Mouse (Mus musculus) kidney, postnatal 36 days (tissue): ENCODE measurements around the gene Slc25a12.
"Not testable (repeated sequence)": the region's sequence is repeated elsewhere in the genome, so short reads cannot be mapped to it uniquely, and the experiment has no call there.

Experiments used
- DNase-seq, 2 experiments: peaks; one replicate each; pipeline ENCODE4 v3.0.0; 2021 to 2022; ENCODE audit warnings: mixed read lengths in 2 of 2

The Slc25a12 gene

GRCm38 (mm10) chr2:71367125-71367880 is at the start of gene Slc25a12:
TSS of gene Slc25a12 (minus strand) at chr2:71367749.
- peak; percentile 79 to 84 for DNase-seq

- no peak for DNase-seq
These were observed 38.1 kb upstream of the Slc25a12 start for GRCm38 (mm10) chr2:71405613-71406012.

- DNase-seq = no peak
These were observed 22.3 kb upstream of the Slc25a12 start for GRCm38 (mm10) chr2:71389864-71390263.

- peak; percentile 97 to 98 for DNase-seq
These were observed 21.6 kb upstream of the Slc25a12 start, which contains the start of gene Hat1 for GRCm38 (mm10) chr2:71388951-71389763. TSS of gene Hat1 (plus strand) at chr2:71388958.

GRCm38 (mm10) chr2:71387766-71388165 is 20.2 kb upstream of the Slc25a12 start:
- no peak for DNase-seq

DNA sequence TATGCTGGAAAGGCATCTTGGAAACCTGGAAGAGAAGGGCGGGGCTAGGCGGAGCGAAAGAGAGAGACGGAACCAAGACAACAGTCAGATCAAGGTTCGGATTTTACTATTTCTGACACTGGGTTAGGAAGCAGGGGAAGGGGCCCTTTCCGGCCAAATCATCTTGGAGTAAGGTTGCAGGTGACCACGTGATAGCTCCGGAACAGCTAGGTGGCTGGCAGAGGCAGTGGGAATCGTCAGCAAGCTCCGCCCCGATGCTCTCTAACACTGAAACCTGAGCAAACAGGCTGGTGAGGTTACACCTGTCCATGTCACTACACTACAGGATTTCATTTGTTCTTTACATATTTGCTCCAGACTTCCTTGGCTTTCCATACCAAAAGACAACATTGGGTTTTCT is 16.3 kb upstream of the Slc25a12 start:
- DNase-seq = no peak

- no peak for DNase-seq
These were observed 14.4 kb upstream of the Slc25a12 start for GRCm38 (mm10) chr2:71381962-71382361.

GRCm38 (mm10) chr2:71377426-71377825 is 9.9 kb upstream of the Slc25a12 start:
- DNase-seq = no peak

DNA sequence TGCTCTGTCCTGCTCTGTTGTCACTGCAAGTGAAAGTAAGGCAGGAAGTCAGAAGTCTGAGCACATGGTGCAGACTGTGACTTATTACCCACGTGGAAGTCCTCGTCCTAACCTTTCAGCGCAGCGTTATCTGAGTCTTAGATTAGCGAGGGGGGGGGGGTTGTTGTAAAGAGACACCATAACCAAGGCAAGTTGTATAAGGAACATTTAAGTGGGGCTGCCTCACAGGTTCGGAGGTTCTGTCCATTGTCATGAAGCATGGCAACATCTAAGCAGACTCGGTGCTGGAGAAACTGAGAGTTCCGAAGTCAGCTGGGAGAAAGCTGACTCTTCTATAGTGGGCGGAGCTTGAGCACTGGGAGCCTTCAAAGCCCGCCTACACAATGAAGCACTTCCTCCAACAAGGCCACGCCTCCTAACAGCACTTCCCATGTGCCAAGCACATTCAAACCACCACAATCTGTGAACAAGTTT is 8.9 kb upstream of the Slc25a12 start:
- no peak for DNase-seq

DNA sequence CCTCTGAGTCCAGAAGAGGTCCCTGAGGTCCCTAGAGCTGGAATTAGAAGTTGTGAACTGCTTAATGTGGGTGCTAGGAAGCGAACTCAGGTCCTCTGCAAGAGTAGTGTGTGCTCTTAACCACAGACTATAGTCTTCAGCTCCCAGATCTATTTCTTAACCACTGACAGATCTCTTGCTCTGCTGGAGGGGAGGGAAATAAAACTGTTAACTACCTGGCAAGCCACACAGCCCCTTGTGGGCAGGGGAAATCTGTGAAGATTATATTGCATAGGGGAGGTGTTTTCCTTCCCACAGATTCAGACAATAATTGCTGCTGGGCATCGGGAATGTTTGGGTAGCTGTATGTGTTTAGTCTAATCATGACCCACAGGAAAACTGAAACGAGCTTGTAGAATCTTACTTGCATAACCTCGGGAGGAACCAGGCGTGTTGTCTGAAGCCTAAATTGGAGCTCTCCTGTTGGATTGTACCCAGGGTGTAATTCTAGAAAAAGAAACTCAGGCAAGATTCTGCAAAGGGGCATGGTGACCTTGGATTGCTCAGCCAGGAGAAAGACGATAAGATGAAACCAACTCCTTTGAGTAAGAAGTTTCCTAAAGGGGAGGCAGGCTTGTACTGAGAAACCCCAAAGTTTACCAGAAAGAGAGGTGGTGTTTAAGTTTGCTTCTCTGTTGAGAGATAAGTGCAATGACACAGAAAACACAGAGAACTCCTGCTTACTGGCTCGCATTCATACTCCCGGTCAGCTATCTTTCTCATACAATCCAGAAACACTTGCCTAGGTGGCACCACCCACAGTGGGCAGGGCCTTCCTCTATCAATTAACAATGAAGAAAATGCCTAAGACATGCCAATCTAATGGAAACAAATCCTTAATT is 7.0 kb upstream of the Slc25a12 start:
- no peak for DNase-seq

DNA sequence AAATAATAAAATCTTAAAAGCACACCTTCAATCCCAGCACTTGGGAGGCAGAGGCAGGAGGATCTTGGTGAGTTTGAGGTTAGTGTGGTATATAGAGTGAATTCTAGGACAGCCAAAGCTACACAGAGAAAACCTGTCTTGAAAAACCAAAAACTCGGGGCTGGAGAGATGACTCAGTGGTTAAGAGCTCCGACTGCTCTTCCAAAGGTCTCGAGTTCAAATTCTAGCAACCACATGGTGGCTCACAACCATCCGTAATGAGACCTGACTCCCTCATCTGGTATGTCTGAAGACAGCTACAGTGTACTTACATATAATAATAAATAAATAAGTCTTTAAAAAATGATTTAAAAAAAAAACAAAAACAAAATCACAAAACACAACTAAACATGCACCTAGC is 4.7 kb upstream of the Slc25a12 start:
- not testable (repeated sequence) for DNase-seq

DNA sequence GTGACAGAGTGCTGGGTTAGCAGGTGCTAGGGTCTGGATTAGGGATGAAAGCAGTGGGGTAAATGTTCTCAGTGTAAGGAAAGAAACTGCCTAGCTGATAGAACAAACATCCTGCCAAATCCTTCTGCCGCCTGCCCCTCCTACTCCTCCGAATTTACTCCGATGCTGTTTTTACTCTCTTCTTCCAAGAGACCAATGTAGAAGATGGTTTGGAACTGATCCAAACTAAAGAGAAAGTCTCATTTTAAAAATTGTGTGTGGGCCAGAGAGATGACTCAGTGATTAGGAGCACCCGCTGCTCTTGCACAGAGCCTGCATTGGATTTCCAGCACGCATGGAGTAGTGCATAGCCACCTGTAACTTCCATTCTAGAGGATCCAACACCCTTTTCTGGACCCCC is 4.2 kb upstream of the Slc25a12 start:
- DNase-seq = no peak

DNA sequence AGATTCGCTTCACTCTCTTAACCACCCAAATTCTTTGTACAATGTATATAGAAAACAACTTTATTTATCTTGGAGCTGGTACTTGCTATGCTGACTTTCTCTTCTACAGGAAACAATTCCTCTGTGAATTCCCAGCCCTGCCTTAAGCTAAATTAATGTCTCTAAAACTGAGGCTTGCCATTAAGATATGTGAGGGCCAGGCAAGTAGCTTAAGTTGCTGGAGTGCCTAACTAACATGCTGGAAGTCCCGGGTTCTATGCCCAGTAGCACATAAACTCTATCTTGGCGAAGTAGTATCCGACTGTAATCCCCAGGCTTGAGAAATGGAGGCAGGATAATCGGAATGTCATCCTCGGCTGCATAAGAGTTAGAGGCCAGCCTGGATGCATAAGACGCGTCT is 537 bp upstream of the Slc25a12 start:
- DNase-seq = no peak

DNA sequence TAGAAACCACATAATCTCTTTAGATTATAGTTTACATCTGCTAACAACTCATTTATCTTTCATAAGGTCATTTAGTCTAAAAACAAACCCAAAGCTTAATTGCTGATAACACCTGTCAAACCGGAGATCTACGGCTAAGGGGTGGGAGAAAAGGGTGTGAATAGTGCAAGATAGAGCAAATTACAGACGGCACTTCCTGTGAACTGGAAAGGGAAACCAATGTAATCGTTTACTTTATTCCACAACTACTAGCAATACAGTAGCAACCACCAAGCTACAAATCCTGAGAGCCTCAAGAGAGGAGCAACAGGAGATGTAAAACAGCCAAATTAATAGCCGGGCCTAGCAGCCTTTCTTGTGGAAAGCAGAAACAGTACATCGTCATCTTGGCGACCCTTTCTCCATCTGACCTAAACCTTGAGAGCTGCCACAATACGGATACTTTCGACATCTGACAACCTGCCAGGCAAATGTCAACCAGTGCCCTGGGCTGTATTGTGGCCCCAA is 878 bp downstream of the Slc25a12 start:
- no peak for DNase-seq

DNA sequence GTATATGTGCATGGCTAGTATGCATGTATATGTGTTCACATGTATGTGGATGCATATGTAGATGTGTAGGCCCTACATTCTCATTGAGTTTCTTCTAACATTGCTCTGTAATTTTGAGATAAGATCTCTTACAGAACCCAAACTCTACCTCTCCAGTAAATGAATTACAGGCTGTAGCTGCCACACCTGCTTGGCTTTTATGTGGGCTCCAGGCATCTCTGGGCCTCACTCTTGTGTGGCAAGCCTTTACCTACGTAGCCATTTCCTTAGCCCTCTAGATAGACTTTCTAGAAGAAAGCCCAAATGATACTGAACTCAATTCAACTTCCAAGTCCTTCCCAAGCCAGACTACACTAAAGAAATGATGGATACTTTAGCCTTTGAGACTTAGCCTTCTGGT is 7.4 kb downstream of the Slc25a12 start:
- DNase-seq = peak in 1 of 2 experiments; percentile 28

- no peak for DNase-seq
These were observed 9.2 kb downstream of the Slc25a12 start for GRCm38 (mm10) chr2:71358347-71358746.

DNA sequence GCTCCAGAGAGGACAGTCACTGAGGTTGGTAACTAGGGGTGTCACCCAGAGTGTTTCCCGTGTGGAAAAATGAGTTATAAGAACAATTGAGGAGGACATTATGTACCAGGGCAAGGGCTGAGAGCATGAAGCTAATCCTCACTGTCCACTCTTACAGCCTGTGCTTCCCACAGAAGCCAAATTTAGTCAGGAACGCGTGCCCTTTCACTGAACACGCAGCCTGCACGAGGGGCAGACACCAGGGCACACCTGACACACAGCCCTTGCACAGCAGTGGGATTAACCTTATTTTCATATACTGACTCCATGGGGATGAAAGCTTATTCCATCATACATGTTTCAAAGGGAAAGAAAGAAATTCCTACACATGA is 13.5 kb downstream of the Slc25a12 start:
- no peak for DNase-seq

GRCm38 (mm10) chr2:71353306-71354054 is 14.1 kb downstream of the Slc25a12 start:
- DNase-seq = peak; percentile 39 to 47

DNA sequence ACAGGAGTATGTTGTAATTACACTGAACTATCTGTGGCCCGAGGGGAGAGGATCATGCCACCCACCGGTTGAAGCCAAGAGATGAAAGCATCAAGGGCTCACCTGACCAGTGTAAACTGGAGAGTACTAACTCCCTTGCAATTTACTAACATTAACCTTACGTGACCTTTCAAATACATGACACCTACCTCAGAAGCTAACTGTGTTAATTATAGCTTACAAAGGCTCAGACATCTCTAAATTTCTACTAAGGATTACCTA is 15.9 kb downstream of the Slc25a12 start:
- no peak for DNase-seq

DNA sequence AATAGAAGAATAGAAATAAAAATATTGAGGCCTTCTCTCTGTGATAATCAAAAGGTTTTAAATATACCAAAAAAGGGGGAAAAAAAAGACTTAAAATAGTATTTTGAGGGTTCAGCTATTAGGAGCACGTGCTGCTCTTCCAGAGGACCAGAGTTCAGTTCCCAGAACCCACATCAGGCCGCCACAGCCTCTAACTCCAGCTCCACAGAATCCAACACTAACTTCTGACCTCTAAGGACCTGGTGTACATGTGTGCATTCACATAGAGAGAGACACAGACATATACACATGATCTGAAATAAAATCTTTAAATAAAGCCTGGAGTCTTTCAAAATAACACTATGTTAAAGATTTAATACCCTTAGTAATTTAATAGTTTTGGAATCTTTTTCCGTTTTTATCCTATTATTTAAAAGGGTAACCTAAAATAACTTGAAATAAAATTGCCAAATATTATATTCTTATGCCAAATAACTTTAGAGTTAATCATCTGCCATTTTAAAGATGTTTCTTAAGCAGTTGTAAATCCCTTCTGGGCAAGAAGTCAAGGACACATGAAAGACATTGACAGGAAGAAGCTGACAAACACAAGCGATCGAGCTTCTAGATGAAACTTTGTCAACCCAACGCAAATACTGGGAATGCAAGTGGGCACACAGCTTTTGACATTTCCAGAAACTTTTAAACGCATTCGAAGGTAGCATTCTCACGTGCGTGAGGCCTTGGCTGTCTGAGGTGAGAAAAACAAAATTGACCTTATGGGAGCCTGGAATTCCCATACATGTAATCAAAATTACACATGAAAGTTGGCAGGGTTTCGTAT is 16.4 kb downstream of the Slc25a12 start:
- DNase-seq = no peak

DNA sequence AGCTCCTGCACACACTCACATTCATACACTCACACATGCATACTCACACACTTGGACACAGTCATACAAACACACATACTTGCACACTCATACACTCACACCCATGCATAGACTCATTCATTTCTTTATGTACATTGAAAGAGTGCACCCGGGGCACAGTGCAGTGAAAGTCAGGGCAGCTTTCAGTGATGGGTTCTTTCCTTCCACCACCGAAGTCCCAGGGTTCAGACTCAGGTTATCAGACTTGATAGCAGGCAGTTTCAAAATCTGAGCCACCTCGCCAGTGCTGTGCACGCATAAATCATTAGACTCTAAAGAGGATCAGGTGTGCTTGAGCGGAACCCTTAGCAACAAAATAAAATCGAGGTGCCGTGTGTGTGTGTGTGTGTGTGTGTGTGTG is 17.4 kb downstream of the Slc25a12 start:
- DNase-seq = no peak
